Mouse (Mus musculus) lung, postnatal 0 days (tissue): ENCODE measurements around the gene 4930426L09Rik. TPM values are rescaled to one million over a fixed set of nuclear protein-coding genes. Genes with fewer than 3 reads are reported as not detected.

ENCODE experiments used
- ATAC-seq: fragments of 200-750 bp; cut with Nextera tagmentation; 2 replicates; pipeline ENCODE4 v1.8.0; 2017; ENCODE audit warnings: moderate library complexity
- DNase-seq: peaks from one replicate; pipeline ENCODE4 v3.0.0-alpha.2; 2016; ENCODE audit warnings: low spot score
- H3K27ac ChIP-seq: fragments of 300-500 bp; sonication (generic); 2 replicates; pipeline ENCODE4 v1.5.1; 2014; ENCODE audit warnings: antibody characterized with exemption, mild to moderate bottlenecking, low read length, mixed read lengths
- H3K27me3 ChIP-seq: fragments of 300-500 bp; sonication (generic); replicated peaks from 2 replicates; pipeline ENCODE4 v1.6.1; 2014; ENCODE audit warnings: low read length, mixed read lengths; ENCODE audit not compliant: insufficient read depth
- H3K36me3 ChIP-seq: fragments of 300-500 bp; sonication (generic); 2 replicates; pipeline ENCODE4 v1.6.1; 2014; ENCODE audit warnings: low read length, mixed read lengths; ENCODE audit not compliant: insufficient read depth
- H3K4me1 ChIP-seq: fragments of 300-500 bp; sonication (generic); 2 replicates; pipeline ENCODE4 v1.6.1; 2014; ENCODE audit warnings: antibody characterized with exemption, low read depth, low read length, mixed read lengths; ENCODE audit not compliant: insufficient read depth
- H3K4me2 ChIP-seq: fragments of 300-500 bp; sonication (generic); replicated peaks from 2 replicates; pipeline ENCODE4 v1.6.1; 2014; ENCODE audit warnings: low read depth, mild to moderate bottlenecking, low read length, moderate library complexity, mixed read lengths
- H3K4me3 ChIP-seq: fragments of 300-500 bp; sonication (generic); 2 replicates; pipeline ENCODE4 v1.5.1; 2014; ENCODE audit warnings: low read depth, low read length
- H3K9ac ChIP-seq: fragments of 300-500 bp; sonication (generic); replicated peaks from 2 replicates; pipeline ENCODE4 v1.6.1; 2014; ENCODE audit warnings: low read depth, mild to moderate bottlenecking
- H3K9me3 ChIP-seq: fragments of 300-500 bp; sonication (generic); 2 replicates; pipeline ENCODE4 v1.6.1; 2016; ENCODE audit warnings: low read length, mixed read lengths
- CTCF ChIP-seq: IDR thresholded peaks from 2 replicates; pipeline ENCODE4 v1.5.1; 2016; ENCODE audit warnings: antibody characterized with exemption, mild to moderate bottlenecking
- EP300 ChIP-seq: IDR thresholded peaks from 2 replicates; pipeline ENCODE4 v1.6.1; 2016; ENCODE audit warnings: antibody characterized with exemption, mild to moderate bottlenecking, control low read depth
- WGBS: fragments of 180-500 bp; shearing (Covaris S2); extraction: QIAGEN DNeasy Blood & Tissue Kit; methylation state at CpG from one replicate; pipeline ENCODE4 v1.1.7; 2014; 5-methylcytosine and 5-hydroxymethylcytosine counted together
- polyA plus RNA-seq: library from polyadenylated mRNA; unstranded; fragments of >200 nt; fragmentation: Nextera tagmentation; extraction: Ambion mirVana; gene quantifications from 2 replicates; pipeline ENCODE4 v1.2.1, GENCODE M21; 2015

4930426L09Rik gene
- polyA plus RNA-seq, 1 experiment from 2014 or later = 0.55 TPM

DNA sequence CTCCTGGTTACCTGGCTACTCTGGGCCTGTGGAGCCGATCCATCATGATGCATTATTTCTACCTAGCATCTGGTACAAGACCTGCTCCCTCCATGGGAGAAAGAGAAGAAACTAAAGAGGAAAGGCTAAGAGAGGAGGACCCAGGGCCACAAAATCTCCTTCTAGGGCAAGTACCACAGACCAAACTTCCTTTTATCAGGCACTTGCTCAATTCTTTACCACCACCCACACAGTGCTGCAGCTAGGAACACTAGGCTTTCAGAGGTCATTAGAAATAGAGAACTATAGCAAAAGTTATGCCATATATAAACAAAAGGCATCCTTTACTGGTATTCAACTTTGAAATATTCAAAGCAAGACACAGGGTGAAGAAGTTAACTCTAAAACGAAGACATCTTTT lies 22.0 kb upstream of the 4930426L09Rik start:
- Histone ChIP-seq H3K27me3 (no peaks in the 10 kb centered on the region), H3K4me3 (no peak overlapping the region), H3K36me3 (no peaks in the 10 kb centered on the region), H3K9ac (no peak overlapping the region), H3K9me3 (0 out of 2 replicates have a peak, but pooled peaks cover 4% of the 10 kb centered on the region), H3K27ac (no peak overlapping the region), H3K4me2 (no peak overlapping the region), H3K4me1 (no peaks in the 10 kb centered on the region)
- ATAC-seq = no peak; the same call in 1 of the 2 replicates
- peak; percentile 42 for DNase-seq
- 73% methylated on average over 2 of the region's 2 CpGs for WGBS
- TF ChIP-seq EP300 = no peak
- no peak for TF ChIP-seq CTCF

DNA sequence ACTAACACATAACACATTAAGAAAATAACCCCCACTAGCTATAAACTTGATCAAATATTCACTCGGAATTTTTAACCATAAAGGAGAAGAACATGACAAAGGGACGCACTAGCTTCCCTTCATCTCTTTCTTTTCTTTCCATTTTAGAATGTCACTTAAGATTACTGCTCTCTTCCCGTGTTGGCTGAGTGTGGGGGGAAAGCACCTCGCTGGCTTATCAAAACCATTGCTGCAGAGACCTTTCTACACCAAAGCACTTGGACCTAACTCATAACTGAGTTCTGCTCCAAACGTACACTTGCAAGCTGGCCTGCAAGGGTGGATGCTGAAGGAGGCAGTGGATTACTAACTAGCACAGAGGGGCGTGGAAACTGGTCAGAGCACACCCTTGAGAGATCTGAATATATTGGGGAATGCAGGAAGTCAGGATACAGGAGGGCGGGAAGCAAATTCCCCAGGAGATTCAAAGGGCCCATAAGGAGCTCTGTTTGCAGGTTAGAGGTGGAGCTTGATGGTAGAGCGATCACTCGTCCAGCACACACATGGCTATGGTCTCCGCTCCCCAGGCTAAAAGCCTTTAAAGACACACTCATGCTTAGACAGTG lies 20.8 kb upstream of the 4930426L09Rik start:
- TF ChIP-seq EP300 (no peak), CTCF (no peak)
- Histone ChIP-seq H3K9me3 (0 out of 2 replicates have a peak, but pooled peaks cover 4% of the 10 kb centered on the region), H3K4me3 (no peak overlapping the region), H3K27me3 (no peaks in the 10 kb centered on the region), H3K36me3 (no peaks in the 10 kb centered on the region), H3K27ac (no peak overlapping the region), H3K9ac (no peak overlapping the region), H3K4me1 (no peaks in the 10 kb centered on the region), H3K4me2 (no peak overlapping the region)
- ATAC-seq = no peak
- 68% methylated on average over 10 of the region's 10 CpGs for WGBS
- peak; percentile 25 for DNase-seq

DNA sequence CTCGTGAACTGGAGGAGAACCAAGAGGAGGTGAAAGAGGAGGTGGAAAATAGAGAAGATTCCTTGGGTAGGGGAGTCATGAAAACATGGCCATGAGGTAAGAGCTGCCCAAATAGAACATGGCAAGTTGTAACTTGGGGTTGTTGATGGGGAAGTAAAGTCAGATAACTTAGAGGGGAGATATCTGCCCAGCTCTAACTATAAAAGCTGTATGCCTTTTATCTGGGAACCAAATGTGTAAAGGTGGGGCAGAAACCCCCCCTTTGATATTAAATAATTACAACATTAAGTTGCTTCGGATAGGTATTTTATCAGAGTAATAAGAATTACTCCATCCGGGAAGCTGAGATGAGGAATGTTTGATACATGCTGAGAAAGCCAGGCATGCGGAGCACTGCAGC lies 19.1 kb upstream of the 4930426L09Rik start:
- no peak overlapping the region for H3K4me3 ChIP-seq
- no peaks in the 10 kb centered on the region for H3K36me3 ChIP-seq
- 82% methylated on average over 4 of the region's 4 CpGs for WGBS
- DNase-seq (no peak), ATAC-seq (no peak)
- TF ChIP-seq CTCF = no peak
- no peaks in the 10 kb centered on the region for H3K9me3 ChIP-seq
- no peaks in the 10 kb centered on the region for H3K4me1 ChIP-seq
- no peak overlapping the region for H3K27ac ChIP-seq
- no peak overlapping the region for H3K4me2 ChIP-seq
- H3K9ac ChIP-seq = no peak overlapping the region
- no peaks in the 10 kb centered on the region for H3K27me3 ChIP-seq

DNA sequence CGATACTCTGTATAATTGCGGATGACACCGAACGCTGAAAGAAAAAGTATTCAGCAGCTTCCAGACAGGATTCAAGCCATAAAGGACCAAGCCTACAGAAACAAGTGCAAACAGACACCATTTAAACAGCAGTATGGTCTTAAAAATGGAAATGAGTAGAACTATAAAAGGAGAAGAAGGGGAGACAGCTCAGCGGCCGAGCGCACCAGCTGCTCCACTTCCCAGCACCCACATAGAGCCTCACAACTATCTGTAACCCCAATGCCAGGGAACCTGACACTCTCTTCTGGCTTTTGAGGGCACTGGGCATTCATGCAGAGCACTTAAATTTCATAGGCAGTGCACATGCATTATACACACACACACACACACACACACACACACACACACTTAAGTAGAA lies 18.5 kb upstream of the 4930426L09Rik start:
- Histone ChIP-seq H3K9ac (no peak overlapping the region), H3K4me1 (no peaks in the 10 kb centered on the region), H3K4me2 (no peak overlapping the region), H3K4me3 (no peak overlapping the region), H3K9me3 (no peaks in the 10 kb centered on the region), H3K27me3 (no peaks in the 10 kb centered on the region), H3K27ac (no peak overlapping the region), H3K36me3 (no peaks in the 10 kb centered on the region)
- ATAC-seq (no peak), DNase-seq (no peak)
- WGBS = 88% methylated on average over 7 of the region's 7 CpGs
- no peak for TF ChIP-seq CTCF
- no peak for TF ChIP-seq EP300

DNA sequence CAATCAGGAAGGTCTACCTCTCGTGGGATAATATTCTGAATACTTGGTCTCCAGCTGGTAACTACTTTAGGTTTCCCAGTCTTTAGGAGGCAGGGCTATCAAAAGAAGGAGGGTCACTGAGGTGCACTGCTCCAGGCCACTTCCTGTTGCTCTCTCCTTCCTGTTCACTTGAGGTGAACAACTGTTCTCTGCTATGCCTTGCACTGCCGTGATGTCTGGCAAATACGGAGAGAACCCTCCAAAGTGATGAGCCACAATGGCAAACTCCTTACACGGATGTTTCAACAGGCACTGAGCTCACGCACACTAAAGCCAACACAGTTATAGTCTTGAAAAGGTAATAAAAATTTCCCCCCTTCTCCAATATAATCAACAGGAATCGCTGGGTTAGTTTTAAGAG lies 15.6 kb upstream of the 4930426L09Rik start:
- ATAC-seq (no peak), DNase-seq (no peak)
- H3K27ac ChIP-seq = no peak overlapping the region
- no peak overlapping the region for H3K4me2 ChIP-seq
- WGBS = 69% methylated on average over 6 of the region's 6 CpGs
- H3K36me3 ChIP-seq = no peaks in the 10 kb centered on the region
- H3K27me3 ChIP-seq = no peaks in the 10 kb centered on the region
- no peaks in the 10 kb centered on the region for H3K9me3 ChIP-seq
- H3K9ac ChIP-seq = no peak overlapping the region
- no peak for TF ChIP-seq CTCF
- no peak for TF ChIP-seq EP300
- H3K4me3 ChIP-seq = no peak overlapping the region
- H3K4me1 ChIP-seq = no peaks in the 10 kb centered on the region

DNA sequence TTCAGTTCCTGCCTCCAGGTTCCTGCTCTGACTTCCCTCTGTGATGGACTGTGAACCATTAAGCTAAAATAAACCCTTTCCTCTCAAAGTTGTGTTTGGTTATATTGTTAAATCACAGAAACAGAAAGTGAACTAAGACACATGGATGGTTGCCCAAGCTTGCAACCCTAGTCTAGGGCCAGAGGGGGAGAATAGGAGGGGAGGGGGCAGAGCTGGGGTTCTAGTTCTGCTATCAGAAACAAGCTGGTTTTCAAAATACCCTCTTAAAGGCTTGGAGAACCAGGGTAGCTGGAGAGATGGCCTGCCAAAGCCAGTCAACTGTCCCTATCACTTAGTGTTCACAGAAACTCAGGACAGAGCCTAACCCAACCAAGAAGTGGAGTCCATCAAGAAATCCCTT lies 14.6 kb upstream of the 4930426L09Rik start:
- no peaks in the 10 kb centered on the region for H3K4me1 ChIP-seq
- no peaks in the 10 kb centered on the region for H3K27me3 ChIP-seq
- no peak overlapping the region for H3K4me3 ChIP-seq
- DNase-seq = no peak
- no peaks in the 10 kb centered on the region for H3K36me3 ChIP-seq
- no peak overlapping the region for H3K4me2 ChIP-seq
- TF ChIP-seq CTCF (no peak), EP300 (no peak)
- no peak overlapping the region for H3K27ac ChIP-seq
- no peaks in the 10 kb centered on the region for H3K9me3 ChIP-seq
- no peak overlapping the region for H3K9ac ChIP-seq
- ATAC-seq = no peak
